Mouse (Mus musculus) testis, adult 2 months (tissue): ENCODE measurements around the gene Lrrc45.

Experiments
- CTCF ChIP-seq: fragments of 200-500 bp; IDR thresholded peaks from 2 replicates; pipeline ENCODE4 v1.5.1; 2012; ENCODE audit warnings: low read depth, mild to moderate bottlenecking, inconsistent platforms, low read length, moderate library complexity; ENCODE audit not compliant: control insufficient read depth, insufficient read depth, insufficient replicate concordance
- POLR2A ChIP-seq: fragments of 200-500 bp; IDR thresholded peaks from 2 replicates; pipeline ENCODE4 v1.6.1; 2012; ENCODE audit warnings: low read depth, mild to moderate bottlenecking, inconsistent platforms, low read length, moderate library complexity; ENCODE audit not compliant: control insufficient read depth

- TF ChIP-seq POLR2A, result no peak
- no peak for TF ChIP-seq CTCF
Observed at GRCm38 (mm10) chr11:120682683-120683082, 31.0 kb upstream of the Lrrc45 start.
